Mouse (Mus musculus) ES-E14 (cell line): Measurements from ENCODE around the gene Fbxo47.

Experiments
- CHD2 ChIP-seq: IDR thresholded peaks from 2 replicates; pipeline ENCODE4 v1.6.1; 2014; ENCODE audit warnings: mild to moderate bottlenecking, low read depth, low read length, inconsistent platforms
- HCFC1 ChIP-seq: IDR thresholded peaks from 2 replicates; pipeline ENCODE4 v1.6.1; 2012; ENCODE audit warnings: low read length, inconsistent platforms, borderline replicate concordance; ENCODE audit not compliant: insufficient read depth
- ZC3H11A ChIP-seq: IDR thresholded peaks from 2 replicates; pipeline ENCODE4 v1.6.1; 2012; ENCODE audit warnings: low read depth, mild to moderate bottlenecking, inconsistent platforms, low read length, borderline replicate concordance
- ZNF384 ChIP-seq: IDR thresholded peaks from 2 replicates; pipeline ENCODE4 v1.6.1; 2012; ENCODE audit warnings: low read depth, low read length, inconsistent platforms

DNA sequence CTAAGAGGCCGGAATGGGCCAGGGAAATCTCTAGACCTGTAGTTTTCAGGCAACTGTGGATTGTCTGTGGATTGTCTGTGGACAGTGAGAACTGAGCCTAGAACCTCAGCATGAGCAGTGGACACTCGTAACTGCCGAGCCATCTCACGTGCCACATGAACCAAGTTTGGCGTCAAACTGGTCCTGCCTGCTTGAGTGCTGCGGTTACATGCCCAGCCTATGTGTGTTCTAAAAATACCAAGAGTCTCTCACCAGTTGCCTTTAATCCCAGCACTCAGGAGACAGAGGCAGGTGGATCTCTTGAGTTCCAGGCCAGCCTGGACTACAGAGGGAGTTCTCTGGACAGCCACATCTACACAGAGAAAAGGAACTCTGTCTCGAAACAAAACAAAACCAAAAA, 54.6 kb downstream of the Fbxo47 start:
- TF ChIP-seq ZNF384, result no peak
- no peak for TF ChIP-seq CHD2
- no peak for TF ChIP-seq HCFC1
- no peak for TF ChIP-seq ZC3H11A
